Mouse (Mus musculus) heart, embryonic 14.5 days (tissue): ENCODE measurements at regions not wholly inside any gene's neighbourhood (a gene's known extent, or its start where the extent isn't known, plus 50 kb on each side); places are given as distances from the start of the nearest gene placed in this dataset.

Experiments
- ATAC-seq: fragments of 200-750 bp; cut with Nextera tagmentation; 2 replicates; pipeline ENCODE4 v1.8.0; 2017; ENCODE audit warnings: low read depth, moderate TSS enrichment; ENCODE audit not compliant: insufficient number of reproducible peaks, insufficient read depth, low FRiP score
- H3K27ac ChIP-seq, 2 experiments: fragments of 200-500 bp in 1 of 2; fragments of 300-500 bp in 1 of 2; sonication (generic) in 1 of 2; replicated peaks in 1 of 2; 2 replicates each; pipeline ENCODE4 v1.5.1; 2012 to 2014; ENCODE audit warnings: low read depth in 2 of 2, low read length in 2 of 2, control low read depth in 1 of 2, mild to moderate bottlenecking in 1 of 2, mixed read lengths in 1 of 2; ENCODE audit not compliant: control insufficient read depth in 1 of 2, insufficient read depth in 1 of 2
- H3K27me3 ChIP-seq: fragments of 300-500 bp; sonication (generic); 2 replicates; pipeline ENCODE4 v1.6.1; 2014; ENCODE audit warnings: mild to moderate bottlenecking, low read length, control low read depth; ENCODE audit not compliant: control insufficient read depth, insufficient read depth
- H3K36me3 ChIP-seq: fragments of 300-500 bp; sonication (generic); 2 replicates; pipeline ENCODE4 v1.6.1; 2014; ENCODE audit warnings: mild to moderate bottlenecking, control low read depth, low read length, mixed read lengths; ENCODE audit not compliant: control insufficient read depth, insufficient read depth
- H3K4me1 ChIP-seq, 2 experiments: fragments of 200-500 bp in 1 of 2; fragments of 300-500 bp in 1 of 2; sonication (generic) in 1 of 2; 2 replicates each; pipeline ENCODE4 v1.6.1; 2012 to 2014; ENCODE audit warnings: low read length in 2 of 2, control low read depth in 1 of 2, mixed read lengths in 1 of 2; ENCODE audit not compliant: control insufficient read depth in 2 of 2, insufficient read depth in 2 of 2
- H3K4me2 ChIP-seq: fragments of 300-500 bp; sonication (generic); 2 replicates; pipeline ENCODE4 v1.6.1; 2014; ENCODE audit warnings: mild to moderate bottlenecking, low read length
- H3K4me3 ChIP-seq, 2 experiments: fragments of 200-500 bp in 1 of 2; fragments of 300-500 bp in 1 of 2; sonication (generic) in 1 of 2; 2 replicates each; pipeline ENCODE4 v1.5.1; 2012 to 2014; ENCODE audit warnings: low read length in 2 of 2, mild to moderate bottlenecking in 2 of 2, control low read depth in 1 of 2, low read depth in 1 of 2, moderate library complexity in 1 of 2; ENCODE audit not compliant: control insufficient read depth in 1 of 2, insufficient read depth in 1 of 2
- H3K9ac ChIP-seq: fragments of 300-500 bp; sonication (generic); 2 replicates; pipeline ENCODE4 v1.6.1; 2014; ENCODE audit warnings: mild to moderate bottlenecking, low read length
- H3K9me3 ChIP-seq: fragments of 300-500 bp; sonication (generic); 2 replicates; pipeline ENCODE4 v1.6.1; 2016; ENCODE audit warnings: low read length, control low read depth; ENCODE audit not compliant: control insufficient read depth
- WGBS: fragments of 180-500 bp; shearing (Covaris S2); extraction: QIAGEN DNeasy Blood & Tissue Kit; methylation state at CpG from one replicate; pipeline ENCODE4 v1.1.7; 2014; 5-methylcytosine and 5-hydroxymethylcytosine counted together

DNA sequence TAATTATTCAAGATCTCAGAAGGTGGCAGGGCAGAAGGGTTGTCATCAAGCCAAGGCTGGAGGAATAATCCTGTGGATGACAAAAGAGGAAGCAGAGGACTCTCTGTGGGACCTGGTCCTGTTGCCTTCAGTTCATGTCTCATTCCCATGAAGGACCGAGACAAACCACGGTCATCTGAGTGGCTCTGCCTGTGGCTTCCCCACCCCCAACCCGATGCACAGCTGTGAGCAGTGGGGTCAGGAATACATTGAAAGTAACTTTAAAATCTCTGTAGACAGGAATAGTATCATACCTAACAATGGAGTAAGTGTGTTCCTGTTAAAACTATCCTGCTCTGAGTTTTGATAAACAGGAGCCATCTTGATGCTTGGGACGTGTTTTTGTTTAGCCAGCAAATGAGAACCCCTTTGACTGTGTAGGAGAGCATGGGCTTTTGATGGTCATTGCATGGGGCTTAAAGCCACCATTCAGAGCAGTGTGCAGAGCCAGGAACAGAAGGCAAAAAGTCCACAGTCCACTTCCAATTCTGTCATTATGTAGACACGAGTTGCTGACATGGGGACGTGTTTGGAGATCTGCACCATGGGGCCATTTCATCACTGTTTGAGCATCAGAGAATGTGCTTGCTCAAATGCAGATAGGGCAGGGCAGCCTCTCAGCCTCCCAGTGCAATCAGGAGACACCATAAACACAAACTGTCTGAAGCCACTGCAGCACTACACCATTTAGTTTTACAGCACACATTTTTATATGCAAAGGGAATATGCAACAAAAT lies 88.3 kb downstream of the Gm815 start:
- H3K9ac ChIP-seq, result no peak overlapping the region
- H3K9me3 ChIP-seq, result no peaks in the 10 kb centered on the region
- no peak overlapping the region for H3K4me3 ChIP-seq
- H3K4me1 ChIP-seq, result peaks cover 13 to 20% of the 10 kb centered on the region in 2 experiments
- ATAC-seq, result no peak
- WGBS, result 51% methylated on average over 6 of the region's 6 CpGs
- H3K27ac ChIP-seq, result peak overlapping the region; percentile 47 to 73; a peak in 3 of 4 replicates
- no peaks in the 10 kb centered on the region for H3K27me3 ChIP-seq
- no peak overlapping the region for H3K4me2 ChIP-seq
- no peaks in the 10 kb centered on the region for H3K36me3 ChIP-seq

DNA sequence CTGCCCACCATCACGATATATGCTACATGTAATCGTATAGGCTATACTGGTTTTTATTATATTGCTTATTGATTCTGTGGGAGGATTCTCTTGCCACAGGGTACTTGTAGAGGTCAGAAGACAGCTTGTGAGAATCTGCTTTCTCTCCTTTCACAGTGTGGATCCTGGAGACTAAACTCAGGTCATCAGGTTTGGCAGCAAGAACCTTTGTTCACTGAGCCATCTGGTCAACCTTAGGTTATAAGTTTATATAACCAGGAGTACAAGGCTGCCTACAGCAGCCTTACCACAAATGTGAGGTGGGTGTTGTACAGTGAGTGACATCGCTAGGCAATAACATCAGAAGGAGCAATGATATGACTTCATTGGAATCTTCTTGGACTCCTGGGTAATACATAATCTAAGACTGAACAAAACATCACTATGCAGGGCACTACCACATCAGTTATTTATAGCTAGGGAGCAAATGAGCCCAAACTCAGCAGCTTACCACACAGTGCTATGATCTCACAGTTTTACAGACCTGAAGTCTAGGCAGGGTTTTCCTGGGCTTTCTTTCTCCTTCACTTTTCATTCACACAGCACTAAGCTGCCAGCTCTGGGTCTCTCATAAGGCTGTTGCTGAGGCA lies 89.0 kb downstream of the Gm815 start:
- H3K4me3 ChIP-seq, result no peak overlapping the region
- peak overlapping the region; percentile 59 to 73; a peak in 3 of 4 replicates for H3K27ac ChIP-seq
- no peaks in the 10 kb centered on the region for H3K9me3 ChIP-seq
- 80% methylated on average over 3 of the region's 3 CpGs for WGBS
- ATAC-seq, result no peak
- H3K9ac ChIP-seq, result no peak overlapping the region
- no peaks in the 10 kb centered on the region for H3K36me3 ChIP-seq
- H3K27me3 ChIP-seq, result no peaks in the 10 kb centered on the region
- H3K4me1 ChIP-seq, result peaks cover 13 to 20% of the 10 kb centered on the region in 2 experiments
- no peak overlapping the region for H3K4me2 ChIP-seq

GRCm38 (mm10) chr19:26976604-26977322 lies 91.1 kb downstream of the Gm815 start:
- no peak overlapping the region for H3K4me3 ChIP-seq
- WGBS, result 59% methylated on average over 7 of the region's 7 CpGs
- H3K4me2 ChIP-seq, result no peak overlapping the region
- no peaks in the 10 kb centered on the region for H3K27me3 ChIP-seq
- peaks cover 13 to 20% of the 10 kb centered on the region in 2 experiments for H3K4me1 ChIP-seq
- no peak for ATAC-seq
- H3K36me3 ChIP-seq, result no peaks in the 10 kb centered on the region
- no peak overlapping the region for H3K9ac ChIP-seq
- no peaks in the 10 kb centered on the region for H3K9me3 ChIP-seq
- no peak overlapping the region for H3K27ac ChIP-seq

DNA sequence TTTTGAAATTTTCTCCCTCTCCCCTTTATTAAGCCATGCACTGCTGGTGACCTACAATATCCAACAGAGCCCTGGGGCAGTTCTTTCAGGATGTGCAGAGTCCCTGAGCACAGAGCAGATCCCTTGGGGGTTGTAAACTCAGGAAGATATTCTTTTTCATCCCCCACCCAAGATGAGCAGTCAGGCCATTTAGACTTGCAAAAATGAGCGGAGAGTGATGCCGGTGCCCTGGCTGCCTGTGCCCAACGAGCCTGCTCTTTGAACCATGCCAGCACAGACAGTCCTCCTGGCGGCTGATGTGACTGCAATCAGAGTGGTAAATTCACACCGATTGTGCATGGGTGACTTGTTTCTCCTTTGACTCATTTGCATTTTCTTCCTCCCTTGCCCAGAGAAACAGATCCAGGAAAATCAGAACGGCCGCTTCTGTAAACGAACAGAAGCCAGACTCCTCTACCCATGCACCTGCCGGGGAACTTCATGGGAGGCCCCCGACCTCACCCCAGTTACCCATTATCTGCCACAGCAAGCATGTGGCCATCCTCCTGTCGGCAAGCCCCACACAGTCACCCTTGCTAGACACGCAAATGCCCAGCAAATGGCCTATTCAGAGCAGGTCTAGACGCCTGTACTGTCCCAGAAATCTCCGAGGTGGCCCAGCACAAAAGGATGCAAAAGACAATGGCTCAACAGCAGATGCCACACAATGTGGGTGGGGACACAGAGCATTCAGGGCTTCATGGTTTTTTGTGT lies 92.4 kb downstream of the Gm815 start:
- no peak overlapping the region for H3K9ac ChIP-seq
- H3K27me3 ChIP-seq, result no peaks in the 10 kb centered on the region
- no peak overlapping the region for H3K4me2 ChIP-seq
- peaks cover 13 to 20% of the 10 kb centered on the region in 2 experiments for H3K4me1 ChIP-seq
- H3K4me3 ChIP-seq, result no peak overlapping the region
- no peaks in the 10 kb centered on the region for H3K9me3 ChIP-seq
- 74% methylated on average over 14 of the region's 14 CpGs for WGBS
- no peak for ATAC-seq
- H3K27ac ChIP-seq, result no peak overlapping the region
- no peaks in the 10 kb centered on the region for H3K36me3 ChIP-seq

DNA sequence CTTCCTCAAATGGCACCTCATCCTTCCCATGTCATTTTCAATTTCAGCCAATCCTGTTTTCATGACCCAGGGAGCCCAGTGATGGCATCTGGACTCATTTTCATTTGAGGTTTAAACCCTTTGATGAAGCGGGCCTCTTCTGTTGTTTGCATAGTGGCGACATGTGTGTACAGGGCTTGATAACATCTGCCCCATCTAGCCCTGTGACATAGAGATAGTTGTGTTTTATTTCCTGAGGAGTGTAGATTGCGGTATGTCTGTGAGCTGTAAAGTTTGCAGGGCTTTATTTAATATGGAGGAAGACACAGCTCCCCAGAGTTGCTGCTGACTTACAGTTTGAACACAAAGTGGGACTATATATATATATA lies 92.9 kb downstream of the Gm815 start:
- H3K9me3 ChIP-seq, result no peaks in the 10 kb centered on the region
- no peak overlapping the region for H3K4me3 ChIP-seq
- whole genome bisulfite sequencing, result 75% methylated on average over 3 of the region's 3 CpGs
- no peaks in the 10 kb centered on the region for H3K27me3 ChIP-seq
- no peaks in the 10 kb centered on the region for H3K36me3 ChIP-seq
- H3K4me2 ChIP-seq, result no peak overlapping the region
- H3K9ac ChIP-seq, result no peak overlapping the region
- H3K27ac ChIP-seq, result no peak overlapping the region
- H3K4me1 ChIP-seq, result peaks cover 12 to 18% of the 10 kb centered on the region in 2 experiments
- no peak for ATAC-seq

- H3K36me3 ChIP-seq, result no peaks in the 10 kb centered on the region
- peaks cover 7 to 11% of the 10 kb centered on the region in 2 experiments for H3K4me1 ChIP-seq
- 83% methylated on average over 2 of the region's 2 CpGs for WGBS
- no peak for ATAC-seq
- no peak overlapping the region for H3K9ac ChIP-seq
- H3K27me3 ChIP-seq, result no peaks in the 10 kb centered on the region
- no peak overlapping the region for H3K27ac ChIP-seq
- H3K9me3 ChIP-seq, result no peaks in the 10 kb centered on the region
- H3K4me2 ChIP-seq, result no peak overlapping the region
- H3K4me3 ChIP-seq, result no peak overlapping the region
Measured at GRCm38 (mm10) chr19:26979322-26979721, 93.6 kb downstream of the Gm815 start.

GRCm38 (mm10) chr19:26986672-26987071 lies 101.0 kb downstream of the Gm815 start:
- Histone ChIP-seq H3K4me2 (no peak overlapping the region), H3K36me3 (no peaks in the 10 kb centered on the region), H3K4me1 (peaks cover 6 to 18% of the 10 kb centered on the region in 2 experiments), H3K9ac (no peak overlapping the region), H3K27me3 (no peaks in the 10 kb centered on the region), H3K27ac (peak overlapping the region; percentile 4 to 64; a peak in 3 of 4 replicates), H3K4me3 (no peak overlapping the region), H3K9me3 (no peaks in the 10 kb centered on the region)
- ATAC-seq, result no peak
- WGBS, result 70% methylated on average over 1 of the region's 1 CpGs
